Mouse (Mus musculus) kidney, embryonic 16.5 days (tissue): ENCODE results near the gene Lrrc49. TPM values are rescaled to one million over a fixed set of nuclear protein-coding genes. Genes with fewer than 3 reads are reported as not detected.

Source experiments
- ATAC-seq: fragments of 200-750 bp; cut with Nextera tagmentation; 2 replicates; pipeline ENCODE4 v1.8.0; 2017; ENCODE audit warnings: moderate TSS enrichment; ENCODE audit not compliant: low FRiP score, low TSS enrichment
- H3K27ac ChIP-seq: fragments of 300-500 bp; sonication (generic); 2 replicates; pipeline ENCODE4 v1.5.1; 2014; ENCODE audit warnings: low read length
- H3K27me3 ChIP-seq: fragments of 300-500 bp; sonication (generic); 2 replicates; pipeline ENCODE4 v1.6.1; 2014; ENCODE audit warnings: low read length, control low read depth, mixed read lengths; ENCODE audit not compliant: insufficient read depth
- H3K36me3 ChIP-seq: fragments of 300-500 bp; sonication (generic); 2 replicates; pipeline ENCODE4 v1.6.1; 2014; ENCODE audit warnings: low read length, control low read depth, mixed read lengths; ENCODE audit not compliant: insufficient read depth
- H3K4me1 ChIP-seq: fragments of 300-500 bp; sonication (generic); 2 replicates; pipeline ENCODE4 v1.6.1; 2014; ENCODE audit warnings: low read length, control low read depth, mixed read lengths; ENCODE audit not compliant: insufficient read depth
- H3K4me2 ChIP-seq: fragments of 300-500 bp; sonication (generic); replicated peaks from 2 replicates; pipeline ENCODE4 v1.6.1; 2014; ENCODE audit warnings: low read depth, low read length
- H3K4me3 ChIP-seq: fragments of 300-500 bp; sonication (generic); 2 replicates; pipeline ENCODE4 v1.5.1; 2014; ENCODE audit warnings: mild to moderate bottlenecking, low read length
- H3K9ac ChIP-seq: fragments of 300-500 bp; sonication (generic); replicated peaks from 2 replicates; pipeline ENCODE4 v1.6.1; 2014; ENCODE audit warnings: low read length
- H3K9me3 ChIP-seq: fragments of 300-500 bp; sonication (generic); 2 replicates; pipeline ENCODE4 v1.6.1; 2016; ENCODE audit warnings: low read length, control low read depth
- WGBS: fragments of 180-500 bp; shearing (Covaris S2); extraction: QIAGEN DNeasy Blood & Tissue Kit; methylation state at CpG from one replicate; pipeline ENCODE4 v1.1.7; 2014; 5-methylcytosine and 5-hydroxymethylcytosine counted together
- polyA plus RNA-seq: library from polyadenylated mRNA; unstranded; fragments of >200 nt; fragmentation: Nextera tagmentation; extraction: Ambion mirVana; gene quantifications from 2 replicates; pipeline ENCODE4 v1.2.1, GENCODE M21; 2015

The Lrrc49 gene
- polyA plus RNA-seq, 1 experiment from 2014 or later, result 16.7 TPM

DNA sequence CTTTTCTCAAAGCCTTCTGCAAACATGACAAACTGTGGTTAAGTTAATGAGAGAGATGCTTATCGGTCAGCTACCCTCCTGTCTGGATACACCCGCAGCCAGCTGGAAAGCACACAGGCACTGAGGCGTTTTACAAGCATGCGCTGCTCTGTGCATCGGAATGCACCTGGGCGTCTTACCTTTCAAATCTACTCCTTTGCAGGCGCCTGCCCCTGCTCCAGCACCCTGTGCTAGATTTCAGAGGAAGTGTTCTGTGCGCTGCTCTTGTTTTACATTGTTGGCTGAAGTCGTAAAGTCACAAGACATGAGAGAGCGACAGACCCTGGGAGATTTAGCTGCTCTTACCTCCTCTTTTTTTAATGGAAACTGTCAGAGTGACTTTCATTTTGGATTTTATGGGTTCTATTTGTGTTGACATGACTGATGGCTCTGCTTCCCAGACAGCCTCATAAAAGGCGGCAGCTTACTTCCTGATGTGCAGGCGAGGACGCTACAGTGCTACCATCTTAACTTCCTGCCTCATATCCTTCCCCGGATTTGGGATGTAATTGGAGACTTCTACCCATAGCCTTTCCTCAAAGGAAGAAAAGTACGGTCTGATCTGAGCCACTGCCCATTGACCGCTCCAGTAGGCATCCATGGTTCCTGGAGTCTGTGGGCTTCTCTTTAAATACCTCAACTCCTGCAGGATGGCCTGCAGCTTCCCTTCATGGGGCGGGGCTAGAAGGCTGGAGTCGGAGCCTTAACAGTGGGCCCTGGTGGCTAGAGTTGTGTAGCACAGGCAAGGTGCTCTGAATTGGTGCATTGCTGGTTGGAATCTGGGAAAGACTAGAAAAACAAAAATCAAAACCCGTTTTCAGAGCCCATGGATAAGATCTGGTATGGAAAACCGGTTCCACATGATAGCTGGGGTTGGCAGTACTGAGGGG, 125.3 kb downstream of the Lrrc49 start:
- ATAC-seq, result peak; percentile 88
- WGBS, result 5% methylated on average over 20 of the region's 20 CpGs
- Histone ChIP-seq H3K36me3 (no peaks in the 10 kb centered on the region), H3K9me3 (no peaks in the 10 kb centered on the region), H3K4me2 (peak overlapping the region; percentile 59), H3K9ac (peak overlapping the region; percentile 47), H3K27ac (peak overlapping the region; percentile 95), H3K4me3 (peak overlapping the region; percentile 38), H3K27me3 (no peaks in the 10 kb centered on the region), H3K4me1 (peaks cover 42% of the 10 kb centered on the region)

- no peak; the same call in 1 of the 2 replicates for ATAC-seq
- no peaks in the 10 kb centered on the region for H3K27me3 ChIP-seq
- H3K27ac ChIP-seq, result peak overlapping the region; percentile 95
- H3K4me2 ChIP-seq, result peak overlapping the region; percentile 59
- 24% methylated on average over 9 of the region's 9 CpGs for WGBS
- H3K9ac ChIP-seq, result peak overlapping the region; percentile 33; the same call in 1 of the 2 replicates
- no peaks in the 10 kb centered on the region for H3K36me3 ChIP-seq
- H3K4me1 ChIP-seq, result peaks cover 42% of the 10 kb centered on the region
- no peaks in the 10 kb centered on the region for H3K9me3 ChIP-seq
- peak overlapping the region; percentile 38 for H3K4me3 ChIP-seq
These were observed 126.2 kb downstream of the Lrrc49 start for GRCm38 (mm10) chr9:60561641-60562289.

GRCm38 (mm10) chr9:60558507-60558906, 129.5 kb downstream of the Lrrc49 start:
- Histone ChIP-seq H3K4me3 (no peak overlapping the region), H3K27ac (no peak overlapping the region), H3K4me2 (no peak overlapping the region), H3K9ac (no peak overlapping the region), H3K4me1 (peaks cover 33% of the 10 kb centered on the region), H3K9me3 (no peaks in the 10 kb centered on the region), H3K27me3 (no peaks in the 10 kb centered on the region), H3K36me3 (no peaks in the 10 kb centered on the region)
- no peak for ATAC-seq
- WGBS, result 80% methylated on average over 3 of the region's 3 CpGs

GRCm38 (mm10) chr9:60551238-60551637, 136.7 kb downstream of the Lrrc49 start:
- no peak for ATAC-seq
- Histone ChIP-seq H3K36me3 (no peaks in the 10 kb centered on the region), H3K4me3 (no peak overlapping the region), H3K27ac (no peak overlapping the region), H3K9ac (no peak overlapping the region), H3K4me1 (no peaks in the 10 kb centered on the region), H3K4me2 (no peak overlapping the region), H3K9me3 (no peaks in the 10 kb centered on the region), H3K27me3 (no peaks in the 10 kb centered on the region)
- 94% methylated on average over 4 of the region's 4 CpGs for WGBS

DNA sequence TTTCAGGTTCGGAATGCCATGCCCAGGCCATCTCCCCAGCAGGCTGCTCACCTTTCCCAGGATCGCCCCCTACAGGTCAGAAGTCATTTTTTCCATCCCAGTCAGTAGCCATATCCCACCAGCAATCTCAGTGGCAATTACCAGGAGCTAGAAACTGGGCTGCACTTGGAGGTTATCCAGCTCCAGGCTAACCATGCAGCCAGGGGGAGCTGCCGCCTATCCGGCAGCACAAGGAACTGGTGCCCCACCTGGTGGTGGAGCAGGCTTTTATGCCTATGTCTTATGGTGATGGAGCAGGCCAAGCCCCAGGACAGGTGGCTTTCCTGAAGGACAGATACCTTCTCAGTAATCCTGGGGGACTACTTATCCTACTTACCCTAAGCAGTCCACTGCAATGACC, 139.8 kb downstream of the Lrrc49 start:
- Histone ChIP-seq H3K4me2 (no peak overlapping the region), H3K27ac (no peak overlapping the region), H3K4me3 (no peak overlapping the region), H3K36me3 (no peaks in the 10 kb centered on the region), H3K9ac (no peak overlapping the region), H3K4me1 (no peaks in the 10 kb centered on the region), H3K9me3 (no peaks in the 10 kb centered on the region), H3K27me3 (no peaks in the 10 kb centered on the region)
- 27% methylated on average over 4 of the region's 4 CpGs for WGBS
- peak; percentile 51 for ATAC-seq

DNA sequence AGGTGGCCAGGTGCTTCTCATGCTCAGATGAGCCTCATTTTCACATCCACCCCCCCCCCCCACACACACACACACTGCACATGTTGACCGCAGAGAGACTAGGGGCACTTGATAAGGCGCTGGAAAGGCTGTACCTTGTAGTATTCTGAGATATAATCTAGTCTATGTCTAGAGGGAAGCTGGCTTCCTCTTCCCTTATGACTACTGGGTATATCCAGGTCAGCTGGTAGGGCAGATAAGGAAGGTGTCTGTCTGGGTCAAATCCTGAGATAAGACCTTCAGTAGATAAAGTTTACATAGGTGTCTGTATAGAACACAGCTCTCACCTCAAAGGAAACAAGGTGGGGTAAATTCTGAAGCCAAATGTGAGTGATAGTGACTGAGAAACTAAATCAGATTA, 141.8 kb downstream of the Lrrc49 start:
- Histone ChIP-seq H3K36me3 (no peaks in the 10 kb centered on the region), H3K4me1 (no peaks in the 10 kb centered on the region), H3K9me3 (no peaks in the 10 kb centered on the region), H3K27ac (no peak overlapping the region), H3K4me2 (no peak overlapping the region), H3K9ac (no peak overlapping the region), H3K27me3 (no peaks in the 10 kb centered on the region), H3K4me3 (no peak overlapping the region)
- ATAC-seq, result no peak
- 75% methylated on average over 2 of the region's 2 CpGs for WGBS

DNA sequence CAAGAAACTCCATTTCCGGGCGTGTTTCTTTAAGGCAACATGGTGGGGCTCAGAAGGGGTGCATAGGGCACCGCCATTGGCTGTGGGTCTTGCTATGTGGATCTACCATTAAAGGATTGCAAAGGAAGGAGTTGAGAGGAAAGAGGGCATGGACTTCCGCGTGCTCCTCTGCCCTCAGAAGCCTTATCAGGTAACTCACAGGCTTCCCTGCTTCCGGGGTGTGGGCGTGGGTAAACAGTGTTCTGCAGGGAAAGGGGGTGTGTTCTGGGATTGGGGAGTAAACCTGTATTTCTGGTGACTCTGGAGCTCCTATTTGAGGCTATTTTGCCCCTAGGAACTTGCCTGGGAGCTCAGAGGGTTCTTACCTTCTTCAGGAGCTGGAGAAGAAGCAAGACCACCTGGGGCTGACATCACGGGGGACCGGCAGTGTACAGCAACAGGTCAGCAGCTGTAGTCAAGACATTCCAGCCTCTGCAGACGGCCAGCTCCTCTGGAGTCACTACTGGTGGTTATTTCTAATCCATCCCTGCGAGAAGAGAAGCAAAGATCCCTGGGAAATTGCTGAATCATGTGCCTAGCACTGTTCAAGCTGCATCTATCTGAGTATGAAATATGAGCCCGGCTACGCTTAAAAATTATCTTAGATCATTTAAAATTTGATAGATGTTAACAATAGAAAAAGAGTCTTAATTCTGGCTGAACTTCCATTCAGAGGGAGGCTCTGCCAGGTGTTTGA, 142.4 kb downstream of the Lrrc49 start:
- Histone ChIP-seq H3K4me2 (no peak overlapping the region), H3K9me3 (no peaks in the 10 kb centered on the region), H3K9ac (no peak overlapping the region), H3K4me3 (no peak overlapping the region), H3K36me3 (no peaks in the 10 kb centered on the region), H3K27me3 (no peaks in the 10 kb centered on the region), H3K4me1 (no peaks in the 10 kb centered on the region), H3K27ac (no peak overlapping the region)
- WGBS, result 76% methylated on average over 13 of the region's 13 CpGs
- ATAC-seq, result no peak

DNA sequence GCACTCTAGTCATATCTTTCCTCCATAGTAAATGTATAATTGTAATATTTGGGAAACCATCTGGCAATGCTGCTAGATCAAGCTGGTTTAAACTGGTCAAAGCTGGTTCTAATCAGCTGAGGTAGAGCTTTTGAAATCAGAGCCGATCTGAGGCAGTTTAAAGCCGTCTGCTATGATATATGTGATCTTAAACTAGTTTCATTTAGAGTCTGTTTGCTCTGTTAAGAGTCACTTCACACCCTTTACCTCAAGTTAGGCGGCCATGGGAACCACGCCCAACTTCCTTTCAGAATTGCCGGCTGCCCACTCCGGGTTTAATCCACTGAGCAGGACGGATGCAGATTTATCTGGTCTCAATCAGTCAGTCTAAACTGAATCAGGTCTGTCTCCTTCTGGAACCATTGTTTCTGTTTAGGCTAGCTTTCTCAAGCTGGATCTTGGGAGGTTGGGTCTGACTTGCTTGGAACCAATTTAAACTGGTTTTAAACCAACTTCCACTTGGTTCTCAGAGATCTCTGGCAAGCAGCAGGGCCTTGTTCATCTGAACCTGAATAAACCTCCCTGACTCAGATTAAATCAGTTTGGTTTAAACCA, 144.4 kb downstream of the Lrrc49 start:
- H3K9me3 ChIP-seq, result no peaks in the 10 kb centered on the region
- no peak for ATAC-seq
- no peak overlapping the region for H3K9ac ChIP-seq
- no peaks in the 10 kb centered on the region for H3K36me3 ChIP-seq
- no peak overlapping the region for H3K4me3 ChIP-seq
- H3K27me3 ChIP-seq, result no peaks in the 10 kb centered on the region
- no peak overlapping the region for H3K4me2 ChIP-seq
- 42% methylated on average over 7 of the region's 7 CpGs for WGBS
- no peaks in the 10 kb centered on the region for H3K4me1 ChIP-seq
- H3K27ac ChIP-seq, result peak overlapping the region; percentile 13; the same call in 1 of the 2 replicates

GRCm38 (mm10) chr9:60530310-60530709, 157.6 kb downstream of the Lrrc49 start:
- H3K27ac ChIP-seq, result no peak overlapping the region
- H3K4me2 ChIP-seq, result peak overlapping the region; percentile 30
- 51% methylated on average over 12 of the region's 12 CpGs for WGBS
- H3K9me3 ChIP-seq, result no peaks in the 10 kb centered on the region
- no peaks in the 10 kb centered on the region for H3K36me3 ChIP-seq
- H3K27me3 ChIP-seq, result no peaks in the 10 kb centered on the region
- no peak overlapping the region for H3K4me3 ChIP-seq
- no peak for ATAC-seq
- H3K4me1 ChIP-seq, result peaks cover 15% of the 10 kb centered on the region
- no peak overlapping the region for H3K9ac ChIP-seq
